Mouse (Mus musculus) MEL (cell line): ENCODE data around the gene Lrrc4b.

Experiments used
- CHD1 ChIP-seq: IDR thresholded peaks from 2 replicates; pipeline ENCODE4 v1.6.1; 2012; ENCODE audit warnings: low read depth, mild to moderate bottlenecking, inconsistent platforms, low read length, improper control_type of control experiment
- GABPA ChIP-seq: IDR thresholded peaks from 2 replicates; pipeline ENCODE4 v1.6.1; 2012; ENCODE audit warnings: low read depth, mild to moderate bottlenecking, inconsistent platforms, low read length, improper control_type of control experiment, moderate library complexity
- NELFE ChIP-seq: IDR thresholded peaks from 2 replicates; pipeline ENCODE4 v1.6.1; 2011; ENCODE audit warnings: low read depth, low read length, improper control_type of control experiment
- SMC3 ChIP-seq: IDR thresholded peaks from 2 replicates; pipeline ENCODE4 v1.6.1; 2011; ENCODE audit warnings: low read depth, low read length, improper control_type of control experiment

DNA sequence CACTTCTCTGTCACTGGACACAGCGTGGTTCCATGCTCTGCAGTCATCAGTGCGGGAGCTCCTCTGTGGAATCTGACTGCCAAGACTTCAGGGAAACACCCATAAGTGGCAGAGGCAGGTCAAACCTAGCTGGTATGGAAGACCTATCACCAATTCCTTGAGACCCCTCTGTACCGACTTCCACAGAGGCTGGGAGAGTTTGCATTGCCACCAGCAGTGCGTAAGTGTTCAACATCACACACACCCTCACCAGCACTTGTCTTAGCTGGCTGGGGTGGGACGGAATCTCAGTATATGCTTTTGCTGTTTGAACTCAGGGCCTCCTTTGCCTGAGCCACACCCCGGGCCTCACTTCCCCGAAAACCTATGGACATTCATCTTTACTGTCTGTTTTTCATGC lies 59.1 kb downstream of the Lrrc4b start:
- TF ChIP-seq NELFE (no peak), CHD1 (no peak), SMC3 (no peak), GABPA (no peak)
